In the genomic region with DNA sequence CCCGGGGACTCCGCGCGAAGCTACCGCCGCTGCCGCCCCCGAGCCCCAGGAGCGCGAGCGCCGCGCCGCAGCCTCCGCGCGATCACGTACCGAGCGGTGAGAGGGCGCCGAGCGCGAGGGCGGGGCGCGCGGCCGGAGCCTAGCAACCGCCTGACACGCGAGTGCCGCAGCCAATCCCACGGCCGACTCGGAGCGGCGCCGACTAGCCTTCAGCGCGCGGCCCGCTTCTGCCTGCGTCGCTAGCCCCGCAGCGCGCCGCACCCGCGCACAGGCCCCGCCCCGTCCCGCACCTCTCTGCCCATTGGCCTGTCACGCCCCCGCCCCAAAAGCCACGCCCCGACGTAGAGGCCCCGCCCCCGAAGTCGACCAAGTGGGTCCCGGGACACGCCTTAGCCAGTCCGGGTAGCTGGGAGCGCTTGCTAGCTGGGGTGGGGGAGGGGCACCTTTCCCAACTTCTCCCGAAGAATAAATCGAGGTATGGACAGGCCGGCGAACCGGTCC, we compare ENCODE assay signal across 8 mouse cellular contexts. TPM values are rescaled to one million over a fixed set of nuclear protein-coding genes. Genes with fewer than 3 reads are reported as not detected.
DNase-seq lines count a peak whose midpoint lies in the region; ATAC-seq lines count a peak whose summit lies in the region.

Dag1 (minus strand) TSS at position 269 of the 501 bp plus-strand sequence.

- peak; percentile 98 for DNase-seq in NIH3T3 (ENCODE audit: low read depth)
- DNase-seq in cerebellum, postnatal 10 days, result peak; percentile 100
- peak; percentile 95 to 98 for DNase-seq in frontal cortex, postnatal 14 days (ENCODE audit: low spot score in 2 of 2)
- peak; percentile 92 for DNase-seq in layer of hippocampus, postnatal 25 days (ENCODE audit: extremely low spot score in 1 of 2, low spot score in 1 of 2)
- DNase-seq in lung, postnatal 25 days (ENCODE audit: low spot score), result peak; percentile 98
- DNase-seq in retina, embryonic 14.5 days (ENCODE audit: low spot score), result peak; percentile 98
- DNase-seq in thymus, postnatal 4 days, result peak; percentile 99

- H3K27ac ChIP-seq in hindbrain, embryonic 13.5 days, result peak within 1 kb of the TSS; percentile 94

- peaks cover 32% of the 10 kb centered on the region for H3K4me1 ChIP-seq in hindbrain, embryonic 13.5 days (replicated peaks)

- H3K9me3 ChIP-seq in hindbrain, embryonic 13.5 days, result no peaks in the 10 kb centered on the region

- no peaks in the 10 kb centered on the region for H3K27me3 ChIP-seq in hindbrain, embryonic 13.5 days

- peak; percentile 99 for ATAC-seq in hindbrain, embryonic 13.5 days (ENCODE audit: low FRiP score)

- no peaks in the 10 kb centered on the region for H3K36me3 ChIP-seq in hindbrain, embryonic 13.5 days

- 0% methylated on average over 49 of the region's 71 CpGs for WGBS in hindbrain, embryonic 13.5 days

- H3K9ac ChIP-seq in hindbrain, embryonic 13.5 days, result peak within 1 kb of the TSS; percentile 95

- H3K4me2 ChIP-seq in hindbrain, embryonic 13.5 days, result peak within 1 kb of the TSS; percentile 79

- H3K4me3 ChIP-seq in hindbrain, embryonic 13.5 days, result peak within 1 kb of the TSS; percentile 95

RNA-seq across cellular contexts. Expression of gene Dag1, which starts in this region (rescaled TPM):
- polyA plus RNA-seq in hindbrain, embryonic 13.5 days (2015; fragmentation: Nextera tagmentation; extraction: Ambion mirVana), result 55.5 and 60.4 TPM in 2 replicates
- 10 to 100 TPM; 90.4 to 95.2 TPM for total RNA-seq in layer of hippocampus, postnatal 25 days (2021)

Comparison
In these comparisons a context has a peak if more than half of its experiments do, and no peak if none do; other contexts are left out.
1. Peak in every context shown above with its lines: DNase-seq, ATAC-seq, H3K4me3 ChIP-seq and H3K27ac ChIP-seq.